Mouse (Mus musculus): ENCODE measurements around the gene Gorasp1. TPM values are rescaled to one million over a fixed set of nuclear protein-coding genes. Genes with fewer than 3 reads are reported as not detected.
A peak's percentile ranks its signal among the peaks of the same experiment; 100 is the strongest.

Gorasp1 gene
- total RNA-seq, 2 experiments from 2014 or later = 7.8 to 11.4 TPM

GRCm38 (mm10) chr9:119889446-119889845 is 47.9 kb downstream of the Gorasp1 start:
- ATAC-seq (replicated peaks; ENCODE audit: low FRiP score, low TSS enrichment, poor library complexity, severe bottlenecking) = no peak

- no peak for ATAC-seq (replicated peaks; ENCODE audit: low FRiP score, low TSS enrichment, poor library complexity, severe bottlenecking)
Measured at GRCm38 (mm10) chr9:119888843-119889246, 48.5 kb downstream of the Gorasp1 start.

- peak; percentile 67; the same call in 1 of the 2 replicates for ATAC-seq (replicated peaks; ENCODE audit: low FRiP score, low TSS enrichment, poor library complexity, severe bottlenecking)
Measured at GRCm38 (mm10) chr9:119887144-119887901, 50.0 kb downstream of the Gorasp1 start.

Other genes with a start within 250 kb of the Gorasp1 start
- not detected in 2 replicates for gene Scn10a, start 218.2 kb downstream of the Gorasp1 start, total RNA-seq (2014; fragmentation: Nextera tagmentation)
- gene Scn10a, start 218.2 kb downstream of the Gorasp1 start, total RNA-seq (2017) = not detected in 2 replicates
- gene Scn11a, start 112.1 kb downstream of the Gorasp1 start, total RNA-seq (2014; fragmentation: Nextera tagmentation) = not detected in 2 replicates
- not detected in 2 replicates for gene Scn11a, start 112.1 kb downstream of the Gorasp1 start, total RNA-seq (2017)
- gene Wdr48, start 42.7 kb downstream of the Gorasp1 start, total RNA-seq (2014; fragmentation: Nextera tagmentation) = 49.3 and 67.8 TPM in 2 replicates
- 27.2 and 36.4 TPM in 2 replicates for gene Wdr48, start 42.7 kb downstream of the Gorasp1 start, total RNA-seq (2017)
- gene Ttc21a, start within 50 bp of the Gorasp1 start, total RNA-seq (2014; fragmentation: Nextera tagmentation) = not detected in 2 replicates
- gene Ttc21a, start within 50 bp of the Gorasp1 start, total RNA-seq (2017) = not detected in 2 replicates
- gene Csrnp1, start 47.1 kb upstream of the Gorasp1 start, total RNA-seq (2014; fragmentation: Nextera tagmentation) = 1.6 and 3.1 TPM in 2 replicates
- gene Csrnp1, start 47.1 kb upstream of the Gorasp1 start, total RNA-seq (2017) = 8.0 and 15.6 TPM in 2 replicates
- not detected in 2 replicates for gene Xirp1, start 86.0 kb upstream of the Gorasp1 start, total RNA-seq (2014; fragmentation: Nextera tagmentation)
- gene Xirp1, start 86.0 kb upstream of the Gorasp1 start, total RNA-seq (2017) = not detected in 2 replicates
- gene Cx3cr1, start 132.3 kb upstream of the Gorasp1 start, total RNA-seq (2014; fragmentation: Nextera tagmentation) = 0.17 TPM in 1 of 2 replicates, not detected in the other
- gene Cx3cr1, start 132.3 kb upstream of the Gorasp1 start, total RNA-seq (2017) = 1.4 and 2.1 TPM in 2 replicates
- not detected in 2 replicates for gene Ccr8, start 154.5 kb upstream of the Gorasp1 start, total RNA-seq (2014; fragmentation: Nextera tagmentation)
- not detected in 2 replicates for gene Ccr8, start 154.5 kb upstream of the Gorasp1 start, total RNA-seq (2017)
- 80.7 and 95.7 TPM in 2 replicates for gene Slc25a38, start 172.8 kb upstream of the Gorasp1 start, total RNA-seq (2014; fragmentation: Nextera tagmentation)
- 57.5 and 88.7 TPM in 2 replicates for gene Slc25a38, start 172.8 kb upstream of the Gorasp1 start, total RNA-seq (2017)
- gene Rpsa, start 190.1 kb upstream of the Gorasp1 start, total RNA-seq (2014; fragmentation: Nextera tagmentation) = 3,355 and 3,656 TPM in 2 replicates
- 5,426 and 6,681 TPM in 2 replicates for gene Rpsa, start 190.1 kb upstream of the Gorasp1 start, total RNA-seq (2017)
- gene Mobp, start 212.1 kb upstream of the Gorasp1 start, total RNA-seq (2014; fragmentation: Nextera tagmentation) = not detected in 2 replicates
- gene Mobp, start 212.1 kb upstream of the Gorasp1 start, total RNA-seq (2017) = not detected in 2 replicates

Measured in megakaryocyte-erythroid progenitor cell, adult 5-6 weeks (primary cell).